Mouse (Mus musculus) ES-E14 (cell line): ENCODE measurements around the gene Slc28a3. TPM values are rescaled to one million over a fixed set of nuclear protein-coding genes. Genes with fewer than 3 reads are reported as not detected.
A peak's percentile ranks its signal among the peaks of the same experiment; 100 is the strongest.

Source experiments
- DNase-seq: peaks from one replicate; pipeline ENCODE4 v3.0.0-alpha.2; 2013; ENCODE audit warnings: low read depth, low spot score
- H3K27ac ChIP-seq: 2 replicates; pipeline ENCODE4 v1.5.1; 2012; ENCODE audit warnings: low read depth, mild to moderate bottlenecking, low read length, moderate library complexity, mixed read lengths; ENCODE audit not compliant: poor library complexity, insufficient read depth, severe bottlenecking
- H3K36me3 ChIP-seq: 2 replicates; pipeline ENCODE4 v1.6.1; 2012; ENCODE audit warnings: mild to moderate bottlenecking, low read length, moderate library complexity, mixed read lengths; ENCODE audit not compliant: control insufficient read depth, poor library complexity, insufficient read depth, severe bottlenecking
- H3K4me1 ChIP-seq, 2 experiments: fragments of 150-350 bp in 1 of 2; sonication (generic) in 1 of 2; 2 replicates each; pipeline ENCODE4 v1.6.1; 2012; ENCODE audit warnings: low read length in 2 of 2, mild to moderate bottlenecking in 1 of 2, mixed read lengths in 1 of 2; ENCODE audit not compliant: control insufficient read depth in 2 of 2, insufficient read depth in 2 of 2, poor library complexity in 1 of 2
- H3K4me3 ChIP-seq, 2 experiments: fragments of 150-350 bp in 1 of 2; sonication (generic) in 1 of 2; 2 replicates each; pipeline ENCODE4 v1.5.1; 2012; ENCODE audit warnings: low read length in 2 of 2, low read depth in 1 of 2, mild to moderate bottlenecking in 1 of 2, mixed read lengths in 1 of 2; ENCODE audit not compliant: insufficient read depth in 1 of 2, poor library complexity in 1 of 2, severe bottlenecking in 1 of 2
- H3K9ac ChIP-seq: 2 replicates; pipeline ENCODE4 v1.6.1; 2012; ENCODE audit warnings: low read depth, mild to moderate bottlenecking, low read length, mixed read lengths; ENCODE audit not compliant: poor library complexity, insufficient read depth, severe bottlenecking
- H3K9me3 ChIP-seq: fragments of 150-350 bp; sonication (generic); 2 replicates; pipeline ENCODE4 v1.6.1; 2012; ENCODE audit warnings: low read depth, mild to moderate bottlenecking, low read length; ENCODE audit not compliant: control insufficient read depth, insufficient read depth
- CHD2 ChIP-seq: IDR thresholded peaks from 2 replicates; pipeline ENCODE4 v1.6.1; 2014; ENCODE audit warnings: mild to moderate bottlenecking, low read depth, low read length, inconsistent platforms
- HCFC1 ChIP-seq: IDR thresholded peaks from 2 replicates; pipeline ENCODE4 v1.6.1; 2012; ENCODE audit warnings: low read length, inconsistent platforms, borderline replicate concordance; ENCODE audit not compliant: insufficient read depth
- MAFK ChIP-seq: IDR thresholded peaks from 2 replicates; pipeline ENCODE4 v1.6.1; 2014; ENCODE audit warnings: mild to moderate bottlenecking, low read depth, low read length, inconsistent platforms; ENCODE audit not compliant: insufficient read depth
- ZC3H11A ChIP-seq: IDR thresholded peaks from 2 replicates; pipeline ENCODE4 v1.6.1; 2012; ENCODE audit warnings: low read depth, mild to moderate bottlenecking, inconsistent platforms, low read length, borderline replicate concordance
- ZNF384 ChIP-seq: IDR thresholded peaks from 2 replicates; pipeline ENCODE4 v1.6.1; 2012; ENCODE audit warnings: low read depth, low read length, inconsistent platforms
- in situ Hi-C, 2 experiments: fragments of 600-800 bp; cut with MboI; formaldehyde crosslinking; loops; one replicate each; pipeline ENCODE4 v1.15.1; 2025; ENCODE audit warnings: low sequenced_read_pairs in 2 of 2, inconsistent platforms in 1 of 2; ENCODE audit not compliant: unreplicated experiment in 2 of 2
- total RNA-seq: library from RNA; depleted of rRNA; stranded (reverse); fragments of 300-350 nt; gene quantifications from 2 replicates; pipeline ENCODE4 v1.2.3, GENCODE M21; 2012; rRNA removed

Slc28a3 gene
- 0.27 and 0.42 TPM in 2 replicates for total RNA-seq

DNA sequence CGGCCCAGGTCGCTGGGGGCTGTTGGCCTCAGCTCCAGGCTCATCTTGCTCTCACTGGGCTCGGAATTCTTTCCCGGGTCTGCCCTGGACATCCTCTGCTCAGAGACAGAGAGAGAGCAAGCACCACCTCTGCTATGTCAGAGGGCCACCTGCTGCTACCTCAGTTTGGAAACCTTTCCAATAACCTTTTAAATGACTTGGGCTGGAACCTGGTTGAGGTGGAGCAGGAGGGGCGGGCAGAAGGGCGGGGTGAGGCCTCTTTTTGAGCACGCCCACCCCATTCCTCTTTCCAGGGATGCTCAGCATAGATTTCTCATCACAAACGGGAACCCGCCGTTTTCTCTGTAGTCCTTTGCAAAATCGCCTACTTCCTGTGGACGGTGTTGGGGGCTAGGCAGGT is at the start of gene Slc28a3:
Gene Slc28a3 (minus strand): TSS at position 162 of the 400 bp plus-strand sequence.
- Histone ChIP-seq H3K9ac (no peak within 1 kb of the TSS), H3K4me3 (no peak within 1 kb of the TSS), H3K36me3 (no peaks in the 10 kb centered on the region), H3K4me1 (peaks cover 0 to 13% of the 10 kb centered on the region in 2 experiments; a peak in 2 of 4 replicates), H3K27ac (no peak within 1 kb of the TSS), H3K9me3 (no peaks in the 10 kb centered on the region)
- TF ChIP-seq ZNF384 (no peak), ZC3H11A (no peak), HCFC1 (no peak), MAFK (no peak), CHD2 (no peak)
- in situ Hi-C loops: no loop called here
- DNase-seq: no peak

DNA sequence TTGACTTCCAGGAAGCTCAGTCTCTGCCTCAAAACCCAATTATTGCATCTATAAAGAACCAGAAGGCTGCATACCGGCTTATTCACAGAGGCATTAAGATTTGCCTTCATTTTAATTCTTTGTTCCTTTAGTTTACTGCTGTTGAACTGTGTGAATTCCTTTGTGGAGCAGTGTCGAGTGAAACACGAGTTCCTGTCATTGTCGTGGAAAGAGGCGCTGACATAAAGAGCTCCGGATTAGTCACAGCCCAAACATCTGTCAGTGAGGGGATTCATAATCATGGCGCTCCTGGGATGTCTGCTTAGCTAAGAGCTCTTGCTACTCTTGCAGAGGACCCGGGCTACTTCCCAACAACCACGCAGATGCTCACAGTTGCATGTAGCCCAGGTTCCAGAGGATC is 47.3 kb upstream of the Slc28a3 start:
- no peaks in the 10 kb centered on the region for H3K4me1 ChIP-seq
- no peaks in the 10 kb centered on the region for H3K36me3 ChIP-seq
- no peak overlapping the region for H3K27ac ChIP-seq
- no peak for TF ChIP-seq MAFK
- no peak for TF ChIP-seq CHD2
- TF ChIP-seq ZC3H11A: no peak
- no peak for TF ChIP-seq HCFC1
- TF ChIP-seq ZNF384: no peak
- H3K9ac ChIP-seq: no peak overlapping the region
- no peak overlapping the region for H3K4me3 ChIP-seq
- in situ Hi-C loops: no loop called here
- no peak for DNase-seq
- H3K9me3 ChIP-seq: no peaks in the 10 kb centered on the region

DNA sequence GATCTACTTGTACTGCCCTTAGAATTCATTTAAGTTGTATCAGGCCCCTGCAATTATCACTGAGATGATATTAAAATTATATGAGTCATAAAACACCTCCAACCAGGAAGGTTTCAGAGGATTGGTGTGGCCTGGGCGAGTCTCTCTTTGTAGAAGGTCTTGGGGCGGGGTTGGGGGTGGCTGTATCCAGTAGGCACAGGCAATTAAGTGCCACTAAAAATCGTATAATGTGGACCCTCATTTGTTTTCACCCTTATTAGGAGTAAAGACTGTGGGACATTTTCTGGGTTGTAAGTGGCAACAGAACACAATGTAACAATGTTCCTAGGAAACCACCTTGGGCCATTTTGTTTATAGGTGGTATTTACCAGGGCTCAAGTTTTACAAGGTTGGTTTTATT is 46.2 kb upstream of the Slc28a3 start:
- H3K4me3 ChIP-seq: no peak overlapping the region
- no peak overlapping the region for H3K9ac ChIP-seq
- TF ChIP-seq CHD2 (no peak), HCFC1 (no peak), MAFK (no peak), ZC3H11A (no peak), ZNF384 (no peak)
- in situ Hi-C loops: no loop called here
- no peaks in the 10 kb centered on the region for H3K4me1 ChIP-seq
- no peak for DNase-seq
- H3K27ac ChIP-seq: no peak overlapping the region
- no peaks in the 10 kb centered on the region for H3K9me3 ChIP-seq
- H3K36me3 ChIP-seq: no peaks in the 10 kb centered on the region

DNA sequence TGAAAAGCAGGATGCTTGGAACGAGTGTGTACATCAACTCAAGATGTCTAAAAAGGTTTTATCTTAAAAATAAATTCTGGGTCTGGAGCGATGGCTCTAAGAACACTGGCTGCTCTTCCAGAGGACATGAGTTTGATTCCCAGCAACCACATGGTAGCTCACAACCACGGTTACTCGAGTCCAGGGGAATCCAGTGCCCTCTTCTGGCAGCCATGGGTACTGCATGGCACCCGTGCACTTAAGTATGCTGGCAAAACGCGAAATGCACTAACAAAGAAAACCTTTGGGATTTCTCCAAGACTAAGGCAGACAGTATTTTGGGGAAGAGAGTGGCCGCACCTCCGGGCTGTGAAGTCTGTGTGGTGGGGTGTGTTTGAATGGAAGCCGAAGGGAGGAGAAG is 44.9 kb upstream of the Slc28a3 start:
- in situ Hi-C loops: no loop called here
- H3K36me3 ChIP-seq: no peaks in the 10 kb centered on the region
- no peak overlapping the region for H3K9ac ChIP-seq
- H3K4me3 ChIP-seq: peak overlapping the region in 1 of 2 experiments; percentile 7; a peak in 1 of 4 replicates
- H3K4me1 ChIP-seq: no peaks in the 10 kb centered on the region
- no peak overlapping the region for H3K27ac ChIP-seq
- no peaks in the 10 kb centered on the region for H3K9me3 ChIP-seq
- no peak for TF ChIP-seq HCFC1
- TF ChIP-seq MAFK: no peak
- no peak for TF ChIP-seq ZNF384
- no peak for TF ChIP-seq CHD2
- no peak for TF ChIP-seq ZC3H11A
- DNase-seq: peak; percentile 61

DNA sequence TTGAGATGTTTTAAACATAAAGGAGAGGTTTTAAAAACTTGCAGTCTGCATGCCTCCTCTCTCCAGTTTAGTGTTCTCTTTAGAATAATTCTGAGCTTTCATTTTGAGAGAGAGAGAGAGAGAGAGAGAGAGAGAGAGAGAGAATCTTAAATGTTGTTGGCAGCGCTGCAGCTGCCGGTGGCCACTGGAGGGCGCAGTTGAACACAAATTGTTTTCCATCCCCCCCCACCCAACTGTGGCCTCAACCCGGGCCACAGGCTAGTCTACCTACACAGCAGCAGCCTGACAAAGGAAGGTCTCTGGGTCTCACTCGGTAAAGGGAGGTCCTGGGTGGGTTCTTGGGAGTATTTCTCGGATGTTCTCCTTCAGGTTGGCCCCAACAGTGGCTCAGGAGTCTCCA is 29.7 kb upstream of the Slc28a3 start:
- no peaks in the 10 kb centered on the region for H3K4me1 ChIP-seq
- H3K9ac ChIP-seq: no peak overlapping the region
- H3K27ac ChIP-seq: no peak overlapping the region
- H3K36me3 ChIP-seq: no peaks in the 10 kb centered on the region
- no peak overlapping the region for H3K4me3 ChIP-seq
- no peaks in the 10 kb centered on the region for H3K9me3 ChIP-seq
- no peak for DNase-seq
- in situ Hi-C loops: loop anchor here in 1 of 2 experiments (25.0 kb wide), 1 partner anchor 722 kb away; no protein-coding TSS in a partner anchor
- TF ChIP-seq ZC3H11A: peak; percentile 38; the same call in 1 of the 2 replicates
- TF ChIP-seq HCFC1: no peak
